Mouse (Mus musculus) spleen, postnatal 10 days (tissue): Measurements from ENCODE around the gene Vmn2r51.
"Not testable (repeated sequence)": the region's sequence is repeated elsewhere in the genome, so short reads cannot be mapped to it uniquely, and the experiment has no call there.

ENCODE experiments used
- DNase-seq, 2 experiments: peaks; one replicate each; pipeline ENCODE4 v3.0.0; 2021 to 2022; ENCODE audit warnings: low spot score in 2 of 2

The Vmn2r51 gene

DNA sequence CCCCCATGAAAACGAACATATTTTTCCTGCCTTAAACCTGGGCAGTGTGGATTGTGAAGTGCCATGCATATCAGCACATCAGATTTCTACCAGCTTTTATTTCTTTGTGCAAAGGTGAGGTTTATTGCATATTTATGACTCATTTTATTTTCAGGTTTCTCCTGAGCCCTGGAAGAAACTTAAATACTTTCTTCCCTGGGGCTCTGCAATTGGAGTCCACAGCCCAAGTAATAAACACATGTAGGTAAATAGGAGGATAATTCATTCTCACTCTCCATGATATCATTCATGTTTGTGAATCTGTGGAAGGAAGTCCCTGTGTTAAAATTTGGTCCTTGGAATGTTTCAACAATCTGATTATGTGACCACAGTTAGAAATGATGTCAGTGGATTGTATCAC lies at the start of gene Vmn2r51:
Gene Vmn2r51, minus strand, starts transcription at position 101 of the 400 bp plus-strand sequence.
- not testable (repeated sequence) for DNase-seq

DNA sequence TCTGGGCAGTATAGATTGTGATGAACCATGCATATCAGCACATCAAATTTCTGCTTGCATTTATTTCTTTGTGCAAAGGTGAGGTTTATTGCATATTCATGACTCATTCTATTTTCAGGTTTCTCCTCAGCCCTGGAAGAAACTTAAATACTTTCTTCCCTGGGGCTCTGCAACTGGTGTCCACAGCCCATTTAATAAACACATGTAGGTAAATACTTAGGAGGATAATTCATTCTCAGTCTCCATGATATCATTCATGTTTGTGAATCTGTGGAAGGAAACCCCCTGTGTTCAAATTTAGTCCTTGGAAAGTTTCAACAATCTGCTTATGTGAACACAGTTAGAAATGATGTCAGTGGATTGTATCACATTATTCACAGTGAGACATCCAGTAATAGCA lies 52.3 kb downstream of the Vmn2r51 start, which contains the start of gene Vmn2r50:
Gene Vmn2r50, minus strand, starts transcription at position 101 of the 400 bp plus-strand sequence.
- DNase-seq: not testable (repeated sequence)
